Mouse (Mus musculus) E14TG2a.4 (cell line): Measurements from ENCODE around the gene Tfb2m.

Experiments used
- H3K27me3 ChIP-seq: 2 replicates; pipeline ENCODE4 v1.6.1; 2014; ENCODE audit warnings: low read length, control low read depth; ENCODE audit not compliant: insufficient read depth
- H3K36me3 ChIP-seq: 2 replicates; pipeline ENCODE4 v1.6.1; 2014; ENCODE audit warnings: low read length, control low read depth; ENCODE audit not compliant: insufficient read depth
- H3K4me1 ChIP-seq: replicated peaks from 2 replicates; pipeline ENCODE4 v1.6.1; 2014; ENCODE audit warnings: low read depth, low read length, control low read depth
- H3K4me3 ChIP-seq: replicated peaks from 2 replicates; pipeline ENCODE4 v1.5.1; 2014; ENCODE audit warnings: mild to moderate bottlenecking, low read length
- H3K9me3 ChIP-seq: 2 replicates; pipeline ENCODE4 v1.6.1; 2014; ENCODE audit warnings: low read length, control low read depth
- CTCF ChIP-seq: conservative IDR thresholded peaks from 2 replicates; pipeline ENCODE4 v1.5.1; 2014; ENCODE audit warnings: low read length
- NANOG ChIP-seq: IDR thresholded peaks from 2 replicates; pipeline ENCODE4 v1.6.1; 2014; ENCODE audit warnings: borderline replicate concordance, low read length, mixed read lengths
- POU5F1 ChIP-seq: IDR thresholded peaks from 2 replicates; pipeline ENCODE4 v1.6.1; 2014; ENCODE audit warnings: low read length, borderline replicate concordance

Tfb2m gene

DNA sequence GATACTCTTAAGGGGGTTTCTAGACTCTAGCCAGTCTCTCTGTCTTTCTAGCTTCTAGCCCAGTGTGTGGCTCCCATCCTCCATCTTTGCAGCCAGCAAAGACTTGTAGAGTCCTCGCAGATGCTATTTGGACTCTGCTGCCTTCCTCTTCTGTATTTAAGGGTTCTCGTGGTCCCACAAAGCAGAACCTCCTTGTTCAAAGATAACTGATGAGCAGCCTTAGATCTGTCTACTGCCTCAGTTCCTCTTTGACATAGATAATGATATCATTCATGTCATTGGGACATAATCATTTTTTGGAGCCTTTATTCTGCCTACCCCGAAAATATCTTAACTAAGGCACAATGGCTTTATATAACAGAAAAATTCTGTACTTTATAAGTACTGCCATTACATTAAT is 37.0 kb upstream of the Tfb2m start:
- H3K36me3 ChIP-seq = peaks cover 6% of the 10 kb centered on the region; the same call in 1 of the 2 replicates
- H3K4me1 ChIP-seq = peaks cover 33% of the 10 kb centered on the region
- H3K4me3 ChIP-seq = no peak overlapping the region
- no peaks in the 10 kb centered on the region for H3K9me3 ChIP-seq
- TF ChIP-seq POU5F1 (no peak), CTCF (no peak), NANOG (no peak)
- no peaks in the 10 kb centered on the region for H3K27me3 ChIP-seq

DNA sequence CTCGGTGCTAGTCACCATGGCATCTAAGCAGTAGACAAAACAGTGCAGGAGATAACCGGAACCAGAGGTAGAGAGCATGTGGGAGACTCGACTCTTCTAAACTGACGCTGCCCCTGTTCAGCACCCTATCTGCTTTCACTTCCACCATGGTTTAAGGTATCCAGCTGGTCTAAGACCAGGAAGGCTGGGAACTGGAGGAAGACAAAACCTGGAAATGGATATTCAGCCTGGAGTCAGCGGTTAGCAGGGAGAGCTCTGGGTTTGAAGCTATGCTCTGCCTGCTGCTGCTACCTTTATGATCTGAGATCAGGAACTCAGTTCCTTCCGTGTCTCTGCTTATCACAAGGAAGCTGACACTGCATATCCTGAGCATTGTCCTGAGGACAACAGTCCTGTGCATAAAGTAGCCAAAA is 36.0 kb upstream of the Tfb2m start:
- no peak for TF ChIP-seq NANOG
- no peak for TF ChIP-seq CTCF
- TF ChIP-seq POU5F1 = no peak
- Histone ChIP-seq H3K27me3 (no peaks in the 10 kb centered on the region), H3K9me3 (no peaks in the 10 kb centered on the region), H3K36me3 (peaks cover 6% of the 10 kb centered on the region; the same call in 1 of the 2 replicates), H3K4me3 (no peak overlapping the region), H3K4me1 (peaks cover 36% of the 10 kb centered on the region)

DNA sequence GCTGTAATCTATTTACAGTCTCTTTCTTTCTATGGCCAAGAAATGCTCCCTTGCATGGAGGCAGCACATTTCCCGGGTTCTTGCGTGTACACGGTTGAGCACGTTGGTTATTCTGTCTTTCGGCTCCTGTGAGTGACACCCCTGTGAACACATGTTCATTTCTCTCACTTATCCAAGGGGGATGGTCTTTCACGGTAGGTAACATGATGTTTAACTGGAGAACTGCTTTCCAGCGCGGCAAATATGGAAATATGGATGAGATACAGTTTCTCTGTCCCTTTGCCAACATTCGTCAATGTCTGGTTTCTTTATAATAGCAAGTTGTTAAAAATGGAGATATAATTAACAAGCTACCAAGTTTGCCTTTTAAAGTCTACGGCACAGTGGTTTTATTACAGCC is 35.4 kb upstream of the Tfb2m start:
- no peaks in the 10 kb centered on the region for H3K9me3 ChIP-seq
- no peak overlapping the region for H3K4me3 ChIP-seq
- no peaks in the 10 kb centered on the region for H3K27me3 ChIP-seq
- H3K4me1 ChIP-seq = peaks cover 30% of the 10 kb centered on the region
- TF ChIP-seq NANOG (no peak), CTCF (no peak), POU5F1 (no peak)
- H3K36me3 ChIP-seq = peaks cover 6% of the 10 kb centered on the region; the same call in 1 of the 2 replicates

DNA sequence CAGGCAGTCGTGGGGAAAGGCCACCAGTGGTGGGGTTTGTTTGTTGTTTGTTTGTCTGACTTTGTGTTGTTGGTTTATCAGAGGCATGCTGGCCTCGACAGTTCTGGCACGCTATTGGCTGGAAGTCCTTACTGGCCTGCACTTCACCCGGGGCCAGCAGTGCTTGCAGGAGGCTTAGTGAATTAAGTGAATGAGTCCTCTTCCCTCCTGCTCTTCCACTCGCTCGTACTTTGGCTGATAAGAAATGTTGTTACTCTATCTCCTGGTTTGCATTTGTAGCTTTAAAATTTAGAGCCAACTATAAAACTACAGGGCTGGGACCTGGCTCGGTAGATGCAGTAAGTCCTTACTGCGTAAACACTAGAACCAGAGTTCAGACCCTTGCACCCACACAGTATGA is 34.1 kb upstream of the Tfb2m start:
- Histone ChIP-seq H3K27me3 (no peaks in the 10 kb centered on the region), H3K4me1 (peaks cover 27% of the 10 kb centered on the region), H3K9me3 (no peaks in the 10 kb centered on the region), H3K36me3 (peaks cover 6% of the 10 kb centered on the region; the same call in 1 of the 2 replicates), H3K4me3 (no peak overlapping the region)
- TF ChIP-seq POU5F1 = no peak
- no peak for TF ChIP-seq NANOG
- TF ChIP-seq CTCF = no peak

DNA sequence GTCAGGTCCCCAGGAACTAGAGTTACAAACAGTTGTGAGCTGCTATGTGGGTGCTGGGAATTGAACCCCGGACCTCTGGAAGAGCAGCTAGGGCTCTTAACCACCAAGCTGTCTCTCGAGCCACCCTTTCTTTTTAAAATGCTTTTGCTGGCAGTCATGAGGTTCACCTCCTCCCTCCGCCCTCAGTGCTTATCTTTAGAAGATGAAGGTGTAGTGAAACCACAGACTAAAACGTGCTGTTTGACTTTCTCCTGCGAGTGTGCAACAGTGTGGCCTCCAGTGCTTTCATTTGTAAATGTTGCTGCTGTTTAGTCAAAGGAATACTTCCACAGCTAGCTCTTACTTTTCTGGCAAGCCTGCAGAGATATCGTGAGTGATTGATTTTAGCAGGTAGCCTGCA is 32.6 kb upstream of the Tfb2m start:
- peaks cover 42% of the 10 kb centered on the region for H3K4me1 ChIP-seq
- TF ChIP-seq CTCF (no peak), POU5F1 (no peak), NANOG (no peak)
- 0 out of 2 replicates have a peak overlapping the region, but pooled peaks have one; percentile 21 for H3K4me3 ChIP-seq
- H3K27me3 ChIP-seq = no peaks in the 10 kb centered on the region
- H3K36me3 ChIP-seq = peaks cover 6% of the 10 kb centered on the region; the same call in 1 of the 2 replicates
- no peaks in the 10 kb centered on the region for H3K9me3 ChIP-seq

DNA sequence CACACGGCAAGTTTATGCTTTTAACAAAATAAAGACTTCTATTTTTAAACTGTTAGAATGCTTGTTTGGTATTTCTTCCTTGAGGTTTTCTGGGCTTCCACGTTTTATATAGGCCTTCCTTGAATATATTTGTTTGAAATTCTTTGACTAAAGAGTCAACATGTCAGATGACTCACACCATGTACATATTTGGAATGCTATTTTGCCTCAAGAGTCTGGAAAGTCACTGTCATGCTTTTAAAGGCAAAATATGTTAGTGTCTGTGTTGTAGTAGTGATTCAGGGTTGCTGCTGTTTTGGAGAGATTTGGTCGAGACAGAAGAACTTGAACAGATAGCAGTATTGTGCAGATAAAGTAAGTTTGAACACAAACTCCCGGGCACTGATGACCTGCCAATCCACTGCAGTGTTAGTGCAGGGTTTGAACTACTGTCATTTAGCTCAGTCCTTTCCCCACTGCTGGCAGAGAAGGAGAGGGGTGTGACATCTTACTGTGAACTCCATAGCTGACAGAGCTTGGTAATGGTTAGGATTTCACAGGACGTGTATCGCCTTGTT is 27.7 kb upstream of the Tfb2m start:
- H3K9me3 ChIP-seq = no peaks in the 10 kb centered on the region
- no peaks in the 10 kb centered on the region for H3K27me3 ChIP-seq
- TF ChIP-seq CTCF (no peak), NANOG (no peak), POU5F1 (no peak)
- H3K4me3 ChIP-seq = no peak overlapping the region
- no peaks in the 10 kb centered on the region for H3K36me3 ChIP-seq
- H3K4me1 ChIP-seq = peaks cover 38% of the 10 kb centered on the region

DNA sequence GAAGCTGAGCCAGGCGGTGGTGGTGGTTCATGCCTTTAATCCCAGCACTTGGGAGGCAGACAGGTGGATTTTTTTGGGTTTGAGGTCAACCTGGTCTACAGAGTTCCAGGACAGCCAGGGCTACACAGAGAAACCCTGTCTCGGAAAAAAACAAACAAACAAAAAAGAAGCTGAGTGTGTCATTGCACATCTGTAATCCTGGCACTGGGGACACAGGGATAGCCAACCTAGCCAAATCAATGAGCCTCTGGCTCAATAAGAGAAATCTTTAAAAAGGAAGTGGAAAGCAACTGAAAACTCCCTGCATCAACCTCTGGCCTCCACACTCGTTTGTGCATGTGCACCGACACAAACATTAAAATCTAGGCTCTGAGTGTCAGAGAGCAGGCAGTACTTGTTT is 25.6 kb upstream of the Tfb2m start:
- H3K36me3 ChIP-seq = no peaks in the 10 kb centered on the region
- H3K9me3 ChIP-seq = no peaks in the 10 kb centered on the region
- peaks cover 44% of the 10 kb centered on the region for H3K4me1 ChIP-seq
- H3K27me3 ChIP-seq = no peaks in the 10 kb centered on the region
- no peak overlapping the region for H3K4me3 ChIP-seq
- TF ChIP-seq CTCF (no peak), POU5F1 (no peak), NANOG (no peak)

DNA sequence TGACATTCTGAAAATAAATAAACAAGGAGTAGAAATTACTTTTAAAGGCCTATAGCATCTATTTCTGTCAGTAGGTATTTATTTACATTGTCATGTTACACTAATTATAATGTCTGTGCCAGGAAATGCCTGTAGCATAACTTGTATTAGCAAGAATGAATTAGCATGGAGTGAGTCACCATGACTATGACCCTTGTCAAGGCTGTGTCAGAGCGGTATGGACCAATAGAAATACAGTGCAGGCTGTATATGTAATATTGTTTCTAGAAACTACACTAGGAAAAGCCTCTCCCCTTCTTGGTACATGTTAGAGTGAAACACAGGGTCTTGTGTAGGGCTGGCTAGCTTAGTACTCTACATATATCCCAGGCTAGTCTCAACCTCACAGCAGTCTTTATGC is 24.4 kb upstream of the Tfb2m start:
- Histone ChIP-seq H3K27me3 (no peaks in the 10 kb centered on the region), H3K4me1 (peaks cover 41% of the 10 kb centered on the region), H3K9me3 (no peaks in the 10 kb centered on the region), H3K36me3 (no peaks in the 10 kb centered on the region), H3K4me3 (no peak overlapping the region)
- TF ChIP-seq POU5F1 (no peak), CTCF (no peak), NANOG (no peak)

DNA sequence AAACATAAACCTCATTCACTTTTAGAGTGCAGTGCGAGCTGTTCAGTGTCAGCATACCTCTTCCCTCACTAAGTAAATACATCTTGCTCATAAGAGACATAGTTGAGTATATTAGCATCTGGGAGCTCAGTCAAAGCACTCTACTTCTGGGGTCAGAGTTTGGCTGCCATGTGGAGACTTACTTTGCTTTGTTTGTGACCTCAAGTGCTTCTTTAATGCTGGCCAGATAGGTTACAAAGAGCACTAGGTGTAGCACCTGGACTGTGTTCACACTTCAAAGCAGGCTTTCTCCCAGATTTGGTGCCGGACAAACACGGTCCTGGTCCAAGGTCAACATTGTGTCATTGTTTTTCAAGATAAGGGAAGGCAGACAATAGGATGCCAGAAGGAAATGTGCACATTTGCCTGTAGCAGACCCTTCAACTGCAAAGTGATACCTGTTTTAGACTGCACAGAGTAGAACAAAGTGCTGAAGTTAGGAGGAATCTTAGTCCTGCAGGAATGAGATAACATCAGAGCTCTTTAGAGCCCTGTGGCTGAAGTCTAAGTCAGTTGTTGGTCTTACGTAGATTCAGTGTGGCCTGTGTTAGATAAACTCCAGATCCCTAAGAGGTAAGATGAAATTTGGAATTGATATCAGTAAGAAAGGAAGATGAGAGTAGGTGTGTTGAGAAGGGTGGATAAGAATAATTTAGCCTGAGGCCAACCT is 22.8 kb upstream of the Tfb2m start:
- H3K27me3 ChIP-seq = no peaks in the 10 kb centered on the region
- no peaks in the 10 kb centered on the region for H3K36me3 ChIP-seq
- H3K4me1 ChIP-seq = peaks cover 32% of the 10 kb centered on the region
- TF ChIP-seq CTCF (no peak), NANOG (no peak), POU5F1 (no peak)
- no peaks in the 10 kb centered on the region for H3K9me3 ChIP-seq
- H3K4me3 ChIP-seq = no peak overlapping the region

DNA sequence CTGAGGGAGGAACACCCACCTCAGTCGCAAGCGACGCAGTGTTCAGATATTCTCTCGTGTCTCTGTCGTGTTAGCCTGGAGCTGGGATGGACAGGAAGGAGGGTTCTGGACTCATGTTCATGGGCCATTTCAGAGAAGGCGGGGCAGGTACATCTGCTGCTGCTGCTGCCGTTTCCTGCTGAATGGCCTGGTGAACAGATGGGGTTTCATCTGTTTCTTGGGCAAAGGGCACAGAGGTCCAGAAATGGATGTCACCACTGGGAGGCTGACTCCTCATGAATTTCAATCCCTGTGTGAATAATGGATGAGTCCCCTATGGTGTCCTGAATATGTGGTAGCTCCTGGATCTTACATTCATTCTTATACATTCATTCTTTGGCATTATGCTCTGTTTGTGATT is 21.5 kb upstream of the Tfb2m start:
- Histone ChIP-seq H3K4me1 (peaks cover 41% of the 10 kb centered on the region), H3K27me3 (no peaks in the 10 kb centered on the region), H3K4me3 (0 out of 2 replicates have a peak overlapping the region, but pooled peaks have one; percentile 10), H3K9me3 (no peaks in the 10 kb centered on the region), H3K36me3 (no peaks in the 10 kb centered on the region)
- TF ChIP-seq NANOG (no peak), CTCF (no peak), POU5F1 (no peak)
